Mouse (Mus musculus): Measurements from ENCODE around the gene Arfgap3.

GRCm38 (mm10) chr15:83368261-83368660, 18.2 kb upstream of the Arfgap3 start:
- no peak for TF ChIP-seq MYOD1 (IDR thresholded peaks at IDR 0.05; ENCODE audit: control insufficient read depth in 1 of 3, insufficient read length in 2 of 3, low read depth in 2 of 3)
- no peak for TF ChIP-seq MAX (IDR thresholded peaks at IDR 0.05; ENCODE audit: low read depth)
- no peak for TF ChIP-seq POLR2AphosphoS2 (IDR thresholded peaks at IDR 0.05; ENCODE audit: insufficient read length, low read depth)
